Mouse (Mus musculus): ENCODE results near the gene Chaf1a. TPM values are rescaled to one million over a fixed set of nuclear protein-coding genes. Genes with fewer than 3 reads are reported as not detected.

The Chaf1a gene
- polyA plus RNA-seq (2012), result 52.5 and 116 TPM in 2 replicates

DNA sequence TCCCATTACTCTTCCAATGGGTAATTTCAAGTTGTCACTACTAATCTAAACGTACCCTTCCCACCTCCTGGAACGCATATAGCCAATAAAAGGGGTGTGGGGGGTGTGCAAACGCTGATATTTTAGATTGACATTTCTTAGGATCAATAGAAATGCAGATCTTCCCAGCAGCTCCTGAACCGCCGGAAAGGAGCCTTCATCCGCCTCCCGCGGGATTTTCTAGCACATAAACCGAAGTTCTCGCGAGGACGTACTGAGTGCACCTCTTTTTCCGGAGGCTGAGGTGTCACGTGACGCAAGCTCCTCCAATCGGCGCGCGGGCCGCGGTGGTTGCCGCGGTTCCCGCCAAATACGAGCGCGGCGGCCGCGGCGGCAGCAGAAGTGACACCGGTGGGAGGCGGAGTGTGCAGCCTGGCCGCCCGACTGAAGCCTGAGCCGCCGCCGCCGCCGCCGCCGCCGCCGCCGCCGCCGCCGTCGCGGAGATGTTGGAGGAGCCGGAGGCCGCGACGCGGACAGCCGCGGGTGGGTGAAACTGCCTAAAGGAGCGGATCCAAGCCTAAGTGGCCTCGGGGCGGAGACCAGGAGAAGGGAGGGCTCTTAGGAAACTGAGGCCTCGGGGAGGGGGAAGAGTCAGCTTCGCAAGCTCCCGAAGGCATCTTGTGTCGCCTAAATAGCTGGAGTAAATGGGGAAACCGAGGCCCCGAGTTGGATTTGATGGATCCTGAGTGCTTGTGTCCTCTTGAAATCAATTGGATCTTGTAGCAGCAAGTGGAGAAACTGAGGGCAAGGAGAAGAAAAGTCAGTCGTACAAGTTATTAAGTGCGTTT, at the start of gene Chaf1a:
Chaf1a (plus strand) TSS at position 410 of the 827 bp plus-strand sequence.

DNA sequence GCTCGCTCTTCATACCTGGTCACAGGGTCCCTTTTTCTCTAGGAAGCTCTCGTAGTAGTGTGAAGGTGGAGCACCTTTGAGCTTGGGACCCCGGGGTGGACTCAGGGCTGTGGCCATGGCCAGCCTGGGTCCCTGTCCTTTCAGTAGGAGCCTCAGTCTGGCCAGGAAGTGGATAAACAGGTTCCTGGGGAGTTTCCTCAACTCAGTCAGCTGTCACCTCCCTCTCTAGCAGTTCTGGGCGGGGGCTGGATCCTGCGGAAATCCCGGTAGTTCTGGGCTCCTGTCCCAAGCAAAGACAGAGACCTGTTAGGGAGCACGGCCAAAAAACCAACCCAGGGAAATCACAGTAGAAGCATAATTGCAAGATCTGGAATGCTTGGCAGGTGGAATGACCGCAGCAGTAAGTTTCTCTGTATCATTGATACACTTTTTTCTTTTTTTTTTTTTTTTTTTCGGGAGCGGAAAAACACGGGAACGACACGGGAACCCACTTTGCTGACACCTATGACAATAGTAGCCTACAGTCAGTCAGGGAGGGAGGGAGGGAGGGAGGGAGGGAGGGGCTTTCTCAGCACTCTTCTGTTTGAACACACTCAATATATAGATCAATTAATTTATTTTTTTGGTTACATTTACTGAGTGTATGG, 34.7 kb upstream of the Chaf1a start, which contains the start of the genes Stap2 and Mpnd:
Stap2 (minus strand) TSS at position 170 of the 647 bp plus-strand sequence.
Mpnd (plus strand) TSS at position 297 of the 647 bp plus-strand sequence.

DNA sequence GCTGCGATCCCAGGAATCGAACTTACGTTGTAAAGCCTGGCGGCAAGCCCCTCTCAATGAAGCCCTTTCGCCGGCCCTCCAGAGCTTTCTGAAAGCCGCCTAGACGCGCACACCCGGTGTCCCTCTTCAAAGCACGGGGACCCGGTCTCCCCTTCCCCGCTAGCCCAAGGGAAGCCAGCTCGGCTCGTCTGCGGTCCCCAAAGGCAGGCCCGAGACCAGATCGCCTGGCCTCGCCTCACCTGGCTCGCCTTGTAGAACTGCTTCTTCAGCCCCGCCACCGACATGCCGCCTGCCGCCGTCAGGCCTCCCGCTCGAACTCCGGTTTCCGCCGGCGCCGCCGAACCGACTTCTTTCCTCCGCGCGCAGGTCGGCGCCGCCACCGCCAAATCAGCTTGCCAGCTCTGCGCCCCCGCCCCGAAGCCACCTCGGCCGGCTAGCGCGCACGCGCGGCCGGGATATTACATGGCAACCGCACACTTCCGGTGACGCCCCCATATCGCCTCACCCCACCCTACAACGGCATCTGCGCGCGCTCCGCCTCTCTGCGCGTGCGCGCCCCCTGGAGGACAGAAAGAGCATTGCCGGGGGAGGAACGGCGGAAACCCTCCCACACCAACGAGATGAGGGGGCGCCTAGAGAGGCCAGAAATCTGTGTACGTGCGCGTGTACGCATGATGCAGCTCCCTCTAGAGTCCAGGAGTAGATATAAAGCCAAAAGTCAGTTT, 3.9 kb upstream of the Chaf1a start, which contains the start of gene Sh3gl1:
Sh3gl1 (minus strand) TSS at position 460 of the 725 bp plus-strand sequence.

DNA sequence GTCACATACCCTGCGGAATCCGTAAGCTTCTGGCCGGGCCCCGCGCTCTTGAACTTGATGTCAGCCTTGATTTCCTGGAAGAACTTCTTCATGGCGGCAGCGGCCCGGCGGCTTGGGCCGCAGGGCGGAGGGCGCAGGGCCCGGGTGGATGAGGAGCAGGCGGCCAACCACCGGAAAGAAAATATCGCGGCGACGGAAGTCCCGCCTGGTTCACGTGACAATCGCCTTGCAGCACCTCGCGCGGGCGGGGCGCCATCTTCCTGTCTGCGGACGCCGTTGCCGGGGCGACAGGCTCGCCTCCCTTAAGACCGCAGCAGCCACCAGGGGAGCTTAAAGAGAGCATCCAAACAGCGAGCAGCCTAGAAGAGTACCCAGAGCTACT, 34.6 kb downstream of the Chaf1a start, which contains the start of gene Ubxn6:
Ubxn6 (minus strand) TSS at position 202 of the 382 bp plus-strand sequence.

DNA sequence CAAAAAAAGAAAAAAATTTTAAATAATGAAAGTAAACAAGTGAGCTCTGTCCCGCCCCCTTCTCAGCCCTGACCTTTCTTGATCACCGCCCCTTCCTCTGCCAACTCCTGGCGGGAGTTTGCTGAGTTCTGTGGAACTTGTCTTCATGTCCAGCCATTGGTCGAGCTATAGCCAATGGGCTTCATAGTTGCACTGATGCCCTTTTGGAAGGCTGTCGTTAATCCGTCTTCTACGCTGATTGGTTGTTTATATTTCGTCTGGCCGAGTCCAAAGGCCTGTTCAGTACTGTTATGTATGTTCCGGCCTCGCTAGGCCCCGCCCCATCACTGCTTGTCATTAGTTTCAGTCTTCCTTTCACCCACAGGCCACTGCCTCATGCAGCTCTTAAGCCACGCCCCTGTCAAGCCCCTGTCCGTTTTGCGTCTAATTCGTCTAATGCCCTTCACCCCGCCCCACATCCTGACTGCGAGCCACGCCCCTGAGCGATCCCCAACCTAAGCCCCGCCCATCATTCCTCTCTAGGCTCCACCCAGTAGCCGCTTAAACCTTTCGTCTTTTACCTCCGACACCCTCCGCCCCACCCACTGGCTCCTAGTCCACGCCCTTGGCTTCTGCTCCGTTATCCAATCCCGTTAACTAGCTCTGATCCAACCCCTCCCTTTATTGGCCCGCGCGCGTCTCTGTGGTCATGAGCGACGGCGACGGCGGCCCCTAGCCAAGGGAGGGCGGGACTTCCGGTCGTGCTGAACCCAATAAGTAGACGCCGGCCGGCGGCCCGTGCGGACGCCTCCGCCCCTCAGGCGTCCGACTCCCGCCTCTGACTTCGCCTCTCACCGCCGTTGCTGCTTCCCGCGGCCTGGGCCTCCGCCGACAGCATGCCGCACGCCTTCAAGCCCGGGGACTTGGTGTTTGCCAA, 38.9 kb downstream of the Chaf1a start, which contains the start of gene Hdgfl2:
Hdgfl2 (plus strand) TSS at position 755 of the 916 bp plus-strand sequence.

DNA sequence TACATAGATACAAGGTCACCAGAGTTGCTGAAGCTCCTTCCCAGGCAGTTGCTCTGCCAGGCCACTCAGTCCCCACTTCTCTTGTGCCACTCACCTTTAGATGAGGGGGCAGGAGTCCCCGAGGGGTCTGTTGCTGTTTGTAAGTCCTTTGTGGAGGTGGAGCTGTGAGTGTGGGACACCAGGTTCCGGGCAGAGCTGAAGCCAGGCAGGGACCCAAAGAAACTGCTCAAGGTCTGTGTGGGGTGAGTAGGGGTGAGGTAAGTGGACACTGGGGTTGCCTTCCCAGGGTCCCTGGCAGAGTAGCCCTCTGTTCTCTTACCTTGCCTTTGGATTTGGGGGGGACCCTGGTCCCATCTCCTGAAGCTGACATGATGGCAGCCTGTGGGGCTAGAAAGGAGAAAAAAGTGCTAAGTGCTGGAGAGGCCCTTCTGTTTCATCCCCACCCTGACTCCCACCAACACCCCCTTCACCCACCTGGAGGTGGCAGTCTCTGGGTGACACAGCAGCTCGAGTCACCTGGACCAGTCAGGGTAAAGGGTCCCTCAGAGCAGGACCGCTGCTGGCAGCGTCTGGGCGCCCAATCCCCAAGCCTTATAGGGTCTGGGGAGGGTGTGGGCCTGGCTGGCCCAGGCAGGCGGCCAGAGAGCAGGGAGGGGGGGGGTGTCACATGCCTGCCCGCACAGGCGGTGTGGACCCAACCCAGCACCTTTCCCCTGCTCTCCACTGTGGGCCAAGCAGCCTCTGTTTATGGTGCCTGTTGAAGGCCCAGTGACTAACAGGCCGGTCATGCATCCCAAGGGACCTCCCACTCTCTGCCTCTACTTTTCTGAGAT, 69.2 kb downstream of the Chaf1a start, which contains the start of gene Plin4:
Plin4 (minus strand) TSS at position 585 of the 833 bp plus-strand sequence.

DNA sequence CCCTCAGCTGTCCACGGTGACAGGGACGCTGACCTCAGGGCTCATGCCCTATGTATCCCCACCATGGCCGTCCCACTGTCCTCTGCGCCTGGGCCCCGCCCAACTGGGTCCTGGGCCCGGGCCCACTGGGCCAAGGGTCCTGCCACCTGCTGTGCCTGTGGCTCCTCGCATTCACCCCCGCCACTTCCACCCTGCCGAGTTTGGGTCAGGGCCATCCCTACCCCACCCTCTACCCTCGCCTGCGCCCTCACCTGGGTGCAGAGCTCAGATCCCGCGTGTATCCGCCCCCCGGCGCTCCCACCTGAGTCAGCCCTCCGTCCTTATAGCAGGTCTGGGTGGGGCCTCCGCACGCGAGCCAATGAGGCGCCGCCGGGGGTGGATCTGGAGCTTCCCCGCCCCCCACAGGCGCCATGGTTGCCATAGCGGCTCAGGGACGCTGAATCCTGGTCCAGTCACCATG, 77.0 kb downstream of the Chaf1a start, which contains the start of gene Plin5:
Plin5 (minus strand) TSS at position 346 of the 460 bp plus-strand sequence.

DNA sequence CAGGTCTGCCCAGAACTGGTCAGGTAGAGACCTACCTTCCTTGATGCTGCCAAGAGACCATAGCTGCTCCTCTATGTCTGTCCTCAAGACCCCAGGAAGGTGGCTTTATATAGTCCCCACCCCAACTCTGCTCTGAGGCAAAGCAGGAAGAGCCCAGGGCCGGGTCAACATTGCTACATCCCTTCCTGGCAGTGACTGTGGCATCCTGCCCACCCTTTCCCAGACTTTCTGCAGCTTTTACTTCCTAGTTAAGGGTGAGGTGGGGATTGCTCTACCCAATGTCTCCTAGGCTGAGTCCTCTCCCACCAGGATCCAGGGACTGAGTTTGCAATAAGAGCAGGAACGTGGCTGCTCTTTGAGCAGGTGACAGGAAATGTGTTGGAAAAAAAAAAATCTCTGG, 81.6 kb downstream of the Chaf1a start, which contains the start of gene Lrg1:
Lrg1 (minus strand) TSS at position 176 of the 400 bp plus-strand sequence.

Other genes with a start within 250 kb of the Chaf1a start
- 0.62 and 0.73 TPM in 2 replicates for gene Zfp119a, start 161.5 kb upstream of the Chaf1a start, polyA plus RNA-seq (2012)
- gene Zfp959, start 148.3 kb upstream of the Chaf1a start, polyA plus RNA-seq (2012), result 2.9 and 3.5 TPM in 2 replicates
- gene Zfp119b, start 90.9 kb upstream of the Chaf1a start, polyA plus RNA-seq (2012), result 0.31 and 0.32 TPM in 2 replicates
- gene Ebi3, start 87.8 kb upstream of the Chaf1a start, polyA plus RNA-seq (2012), result 52.3 and 76.6 TPM in 2 replicates
- gene Yju2, start 81.3 kb upstream of the Chaf1a start, polyA plus RNA-seq (2012), result 33.2 and 44.4 TPM in 2 replicates
- 2.6 and 6.5 TPM in 2 replicates for gene Shd, start 70.0 kb upstream of the Chaf1a start, polyA plus RNA-seq (2012)
- 0.13 TPM in 1 of 2 replicates, not detected in the other for gene Fsd1, start 53.9 kb upstream of the Chaf1a start, polyA plus RNA-seq (2012)
- gene Stap2, start 34.9 kb upstream of the Chaf1a start, polyA plus RNA-seq (2012), result 0.18 and 0.47 TPM in 2 replicates
- gene Mpnd, start 34.7 kb upstream of the Chaf1a start, polyA plus RNA-seq (2012), result 73.3 and 76.8 TPM in 2 replicates
- gene Sh3gl1, start 3.8 kb upstream of the Chaf1a start, polyA plus RNA-seq (2012), result 88.5 and 88.9 TPM in 2 replicates
- 44.5 and 52.3 TPM in 2 replicates for gene Ubxn6, start 34.6 kb downstream of the Chaf1a start, polyA plus RNA-seq (2012)
- 200 and 292 TPM in 2 replicates for gene Hdgfl2, start 39.2 kb downstream of the Chaf1a start, polyA plus RNA-seq (2012)
- 0.02 TPM in 1 of 2 replicates, not detected in the other for gene Plin4, start 69.4 kb downstream of the Chaf1a start, polyA plus RNA-seq (2012)
- not detected in 2 replicates for gene Plin5, start 77.2 kb downstream of the Chaf1a start, polyA plus RNA-seq (2012)
- gene Lrg1, start 81.6 kb downstream of the Chaf1a start, polyA plus RNA-seq (2012), result 42.7 and 91.2 TPM in 2 replicates
- 14.5 and 22.4 TPM in 2 replicates for gene Sema6b, start 99.9 kb downstream of the Chaf1a start, polyA plus RNA-seq (2012)
- gene Tnfaip8l1, start 122.0 kb downstream of the Chaf1a start, polyA plus RNA-seq (2012), result 0.96 and 1.1 TPM in 2 replicates
- 46.7 and 52.3 TPM in 2 replicates for gene Mydgf, start 143.5 kb downstream of the Chaf1a start, polyA plus RNA-seq (2012)
- 87.7 and 105 TPM in 2 replicates for gene Dpp9, start 178.5 kb downstream of the Chaf1a start, polyA plus RNA-seq (2012)
- 13.8 and 16.5 TPM in 2 replicates for gene Fem1a, start 216.4 kb downstream of the Chaf1a start, polyA plus RNA-seq (2012)
- gene Ticam1, start 236.3 kb downstream of the Chaf1a start, polyA plus RNA-seq (2012), result 12.2 and 16.1 TPM in 2 replicates